Mouse (Mus musculus) small intestine, adult 2 months (tissue): ENCODE measurements around the gene Hoxa13. TPM values are rescaled to one million over a fixed set of nuclear protein-coding genes. Genes with fewer than 3 reads are reported as not detected.

ENCODE experiments used
- H3K27ac ChIP-seq: fragments of 200-500 bp; 2 replicates; pipeline ENCODE4 v1.5.1; 2012; ENCODE audit warnings: low read depth, low read length, control low read depth, inconsistent platforms; ENCODE audit not compliant: insufficient read depth
- H3K27me3 ChIP-seq: fragments of 200-500 bp; 2 replicates; pipeline ENCODE4 v1.6.1; 2012; ENCODE audit warnings: mild to moderate bottlenecking, moderate library complexity, low read length, inconsistent platforms; ENCODE audit not compliant: control insufficient read depth, insufficient read depth
- H3K36me3 ChIP-seq: fragments of 200-500 bp; 2 replicates; pipeline ENCODE4 v1.6.1; 2012; ENCODE audit warnings: mild to moderate bottlenecking, low read length, control low read depth, inconsistent platforms; ENCODE audit not compliant: control insufficient read depth, insufficient read depth
- H3K4me1 ChIP-seq: fragments of 200-500 bp; 2 replicates; pipeline ENCODE4 v1.6.1; 2012; ENCODE audit warnings: low read length, inconsistent platforms, mixed read lengths; ENCODE audit not compliant: control insufficient read depth, insufficient read depth, insufficient read length
- H3K4me3 ChIP-seq: fragments of 200-500 bp; 2 replicates; pipeline ENCODE4 v1.5.1; 2012; ENCODE audit warnings: low read depth, mild to moderate bottlenecking, control low read depth, inconsistent platforms, low read length, moderate library complexity
- CTCF ChIP-seq: fragments of 200-500 bp; IDR thresholded peaks from 2 replicates; pipeline ENCODE4 v1.5.1; 2012; ENCODE audit warnings: low read depth, mild to moderate bottlenecking, control low read depth, inconsistent platforms, low read length, moderate library complexity, mixed read lengths; ENCODE audit not compliant: insufficient replicate concordance, insufficient read length; ENCODE audit errors: extremely low read depth
- POLR2A ChIP-seq: fragments of 200-500 bp; IDR thresholded peaks from 2 replicates; pipeline ENCODE4 v1.6.1; 2012; ENCODE audit warnings: low read depth, mild to moderate bottlenecking, control low read depth, inconsistent platforms, low read length, moderate library complexity
- WGBS: fragments of 180-500 bp; shearing (Covaris S2); methylation state at CpG from one replicate; pipeline ENCODE4 v1.1.7; 2018; 5-methylcytosine and 5-hydroxymethylcytosine counted together
- polyA plus RNA-seq: library from polyadenylated mRNA; depleted of rRNA; stranded (reverse); fragments of >200 nt; gene quantifications from 2 replicates; pipeline ENCODE4 v1.2.3, GENCODE M21; 2012

Hoxa13 gene
- polyA plus RNA-seq, 1 experiment, result not detected

GRCm38 (mm10) chr6:52233546-52234427 is 26.9 kb downstream of the Hoxa13 start:
- Histone ChIP-seq H3K27ac (no peak overlapping the region), H3K4me3 (peak overlapping the region; percentile 12; the same call in 1 of the 2 replicates), H3K4me1 (no peaks in the 10 kb centered on the region; the same call in 1 of the 2 replicates), H3K36me3 (no peaks in the 10 kb centered on the region), H3K27me3 (peaks cover 84% of the 10 kb centered on the region)
- TF ChIP-seq POLR2A (no peak), CTCF (no peak)
- WGBS, result 2% methylated on average over 70 of the region's 70 CpGs

GRCm38 (mm10) chr6:52232984-52233545 is 27.6 kb downstream of the Hoxa13 start:
- Histone ChIP-seq H3K27ac (no peak overlapping the region), H3K36me3 (no peaks in the 10 kb centered on the region), H3K27me3 (peaks cover 87% of the 10 kb centered on the region), H3K4me3 (no peak overlapping the region), H3K4me1 (no peaks in the 10 kb centered on the region; the same call in 1 of the 2 replicates)
- no peak for TF ChIP-seq POLR2A
- TF ChIP-seq CTCF, result no peak
- 7% methylated on average over 23 of the region's 23 CpGs for WGBS

- Histone ChIP-seq H3K4me1 (no peaks in the 10 kb centered on the region; the same call in 1 of the 2 replicates), H3K4me3 (no peak overlapping the region), H3K36me3 (no peaks in the 10 kb centered on the region), H3K27me3 (peaks cover 86% of the 10 kb centered on the region), H3K27ac (no peak overlapping the region)
- WGBS, result 1% methylated on average over 18 of the region's 18 CpGs
- no peak for TF ChIP-seq POLR2A
- TF ChIP-seq CTCF, result no peak
Measured at GRCm38 (mm10) chr6:52232568-52232965, 28.1 kb downstream of the Hoxa13 start.

GRCm38 (mm10) chr6:52231885-52232567 is 28.7 kb downstream of the Hoxa13 start:
- TF ChIP-seq CTCF, result no peak
- H3K27me3 ChIP-seq, result peaks cover 87% of the 10 kb centered on the region
- no peak overlapping the region for H3K4me3 ChIP-seq
- no peaks in the 10 kb centered on the region for H3K36me3 ChIP-seq
- H3K4me1 ChIP-seq, result no peaks in the 10 kb centered on the region; the same call in 1 of the 2 replicates
- no peak overlapping the region for H3K27ac ChIP-seq
- 4% methylated on average over 18 of the region's 18 CpGs for WGBS

- 4% methylated on average over 23 of the region's 36 CpGs for WGBS
Measured at GRCm38 (mm10) chr6:52230516-52231165, 30.0 kb downstream of the Hoxa13 start, which contains the start of gene Hoxa9. Gene Hoxa9 (minus strand): TSS chr6:52231089.

GRCm38 (mm10) chr6:52229558-52230416 is 30.9 kb downstream of the Hoxa13 start:
- no peak overlapping the region for H3K27ac ChIP-seq
- no peak overlapping the region for H3K4me3 ChIP-seq
- WGBS, result 4% methylated on average over 44 of the region's 44 CpGs
- H3K27me3 ChIP-seq, result peaks cover 92% of the 10 kb centered on the region
- no peaks in the 10 kb centered on the region for H3K36me3 ChIP-seq
- peaks cover 4% of the 10 kb centered on the region; the same call in 1 of the 2 replicates for H3K4me1 ChIP-seq
- TF ChIP-seq CTCF (no peak), POLR2A (no peak)

More at GRCm38 (mm10) chr6:52230516-52231165, 30.0 kb downstream of the Hoxa13 start, which contains the start of gene Hoxa9:
- TF ChIP-seq POLR2A (no peak), CTCF (no peak)
- Histone ChIP-seq H3K4me1 (peaks cover 4% of the 10 kb centered on the region; the same call in 1 of the 2 replicates), H3K36me3 (no peaks in the 10 kb centered on the region), H3K27ac (no peak within 1 kb of the TSS), H3K27me3 (peaks cover 92% of the 10 kb centered on the region), H3K4me3 (no peak within 1 kb of the TSS)
